Mouse (Mus musculus) embryo, embryonic 10.5 days (tissue): ENCODE measurements around the gene Rnf111.
"Not testable (repeated sequence)": the region's sequence is repeated elsewhere in the genome, so short reads cannot be mapped to it uniquely, and the experiment has no call there.

Experiments
- DNase-seq: peaks from one replicate; pipeline ENCODE4 v3.0.0-alpha.2; 2015; ENCODE audit warnings: low spot score

Gene Rnf111

GRCm38 (mm10) chr9:70503626-70504041 lies at the start of gene Rnf111:
TSS of gene Rnf111 (minus strand) at chr9:70503725.
- peak; percentile 96 for DNase-seq

DNA sequence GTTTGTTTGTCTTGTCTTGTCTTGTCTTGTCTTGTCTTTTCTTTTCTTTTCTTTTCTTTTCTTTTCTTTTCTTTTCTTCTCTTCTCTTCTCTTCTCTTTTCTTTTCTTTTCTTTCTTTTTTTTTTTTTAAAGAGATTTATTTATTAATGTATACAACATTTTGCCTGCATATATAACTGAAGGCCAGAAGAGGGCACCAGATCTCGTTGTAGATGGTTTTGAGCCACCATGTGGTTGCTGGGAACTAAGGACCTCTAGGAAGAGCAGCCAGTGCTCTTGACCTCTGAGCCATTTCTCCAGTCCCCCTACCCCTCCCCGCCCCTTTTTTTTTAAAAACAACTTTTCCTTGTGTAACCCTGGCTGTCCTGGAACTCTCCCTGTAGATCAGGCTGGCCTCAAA lies 48.7 kb upstream of the Rnf111 start:
- not testable (repeated sequence) for DNase-seq

DNA sequence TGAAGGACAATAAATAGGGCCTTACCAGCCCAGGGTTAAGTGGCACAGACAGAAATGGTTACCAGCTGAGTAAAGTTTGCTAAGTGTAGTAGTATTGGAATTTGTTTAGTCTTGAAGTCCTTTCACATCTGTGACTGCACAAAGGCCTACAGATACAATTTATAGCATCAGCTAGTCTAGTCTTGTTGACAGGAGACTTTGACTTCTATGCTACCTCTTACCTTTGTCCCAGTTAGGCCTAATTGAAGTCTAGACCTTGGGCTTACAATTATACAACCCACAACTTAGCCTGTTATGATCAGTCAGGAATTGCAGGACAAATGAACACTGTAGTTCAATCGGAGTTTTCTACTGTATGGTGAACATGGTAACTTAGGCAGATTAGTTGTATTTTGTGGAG lies 48.0 kb upstream of the Rnf111 start:
- DNase-seq: no peak

DNA sequence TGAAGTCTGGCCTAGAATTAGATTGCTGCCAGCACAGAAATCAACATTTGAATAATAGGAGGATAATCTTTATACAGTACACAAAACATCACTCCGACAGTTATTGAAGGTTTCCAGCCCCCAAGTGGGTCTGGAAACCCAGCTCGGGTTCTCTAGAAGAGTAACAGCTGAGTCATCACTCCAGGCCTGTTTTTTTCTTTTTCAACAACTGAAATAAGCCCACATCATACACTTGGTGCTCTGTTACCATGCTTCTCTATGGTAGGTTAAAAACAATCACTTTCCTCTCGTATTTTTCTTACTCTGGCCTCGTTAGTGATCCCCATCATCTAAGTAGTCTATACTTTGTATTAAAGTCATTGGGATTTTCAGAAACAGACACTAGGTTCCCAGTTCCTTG lies 44.8 kb upstream of the Rnf111 start:
- DNase-seq: no peak

DNA sequence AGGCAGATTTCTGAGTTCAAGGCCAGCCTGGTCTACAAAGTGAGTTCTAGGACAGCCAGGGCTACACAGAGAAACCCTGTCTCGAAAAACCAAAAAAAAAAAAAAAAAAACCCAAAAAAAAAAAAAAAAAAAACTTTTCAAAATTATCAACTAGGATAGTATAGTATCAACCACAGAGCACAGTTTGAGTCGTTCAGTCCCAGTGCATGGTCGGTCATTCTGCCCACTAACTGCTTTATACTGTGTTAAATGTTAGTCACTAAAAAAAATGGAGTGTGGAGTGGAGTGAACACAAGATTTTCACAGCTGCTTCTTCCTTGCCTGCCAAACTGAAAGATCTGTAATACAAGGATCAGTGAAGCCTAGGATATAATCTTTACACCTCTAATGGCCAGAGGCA lies 43.1 kb upstream of the Rnf111 start:
- DNase-seq: not testable (repeated sequence)

DNA sequence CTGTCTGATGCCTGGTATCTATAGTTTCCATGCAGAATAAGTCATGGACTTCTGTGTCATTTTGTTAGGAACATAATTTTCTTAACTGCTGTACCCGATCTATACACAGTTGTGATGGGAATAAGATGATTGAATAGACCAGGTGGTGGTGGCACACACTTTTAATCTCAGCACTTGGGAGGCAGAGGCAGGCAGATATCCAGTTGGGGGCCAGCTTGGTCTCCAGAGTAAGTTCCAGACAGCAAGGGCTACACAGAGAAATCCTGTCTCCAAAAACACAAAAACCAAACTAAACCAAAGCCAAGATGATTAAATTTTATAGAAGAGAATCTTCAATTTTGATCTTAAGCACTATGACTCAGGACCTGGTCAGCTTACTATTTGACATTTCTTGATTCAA lies 41.3 kb upstream of the Rnf111 start:
- DNase-seq: no peak

- DNase-seq: no peak
These were observed 40.5 kb upstream of the Rnf111 start for GRCm38 (mm10) chr9:70543985-70544384.

GRCm38 (mm10) chr9:70543048-70543880 lies 39.7 kb upstream of the Rnf111 start:
- DNase-seq: peak; percentile 75

DNA sequence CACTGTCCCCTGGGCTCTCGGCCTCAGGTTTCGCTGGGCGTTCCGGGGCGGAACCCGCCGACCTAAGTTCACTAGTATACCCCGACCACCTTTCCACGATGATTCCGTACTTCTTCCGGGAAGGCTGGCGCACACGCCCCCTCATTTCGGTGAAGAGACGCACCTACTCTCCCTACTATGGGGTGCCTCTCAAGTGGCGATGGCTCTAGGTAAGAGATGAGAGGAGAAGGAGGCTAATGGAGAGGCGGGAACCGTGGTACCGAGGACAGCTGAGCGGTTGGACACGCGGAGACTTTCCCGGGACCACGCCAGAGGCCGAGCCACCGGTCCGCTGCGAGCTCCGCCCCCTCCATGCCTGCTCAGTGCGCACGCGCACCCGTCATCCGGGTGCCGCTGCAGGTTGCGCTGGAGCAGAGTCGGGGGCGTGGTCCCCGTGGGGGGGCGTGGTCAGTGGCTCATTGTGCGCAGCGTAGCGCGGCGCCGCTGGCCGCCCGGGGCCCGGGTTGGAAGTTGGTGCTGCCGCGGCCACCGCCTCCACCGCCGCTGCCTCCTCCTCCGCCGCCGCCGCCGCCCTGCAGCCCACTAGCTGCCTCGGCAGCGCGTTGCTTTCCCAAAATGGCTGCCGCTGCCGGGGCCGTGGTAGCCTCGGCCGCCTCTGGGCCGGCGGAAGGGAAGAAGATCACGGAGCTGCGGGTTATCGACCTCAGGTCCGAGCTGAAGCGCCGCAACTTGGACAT lies 38.9 kb upstream of the Rnf111 start, which contains the start of gene Sltm:
Gene Sltm, plus strand, starts transcription at position 450 of the 737 bp plus-strand sequence.
- DNase-seq: peak; percentile 97

- peak; percentile 5 for DNase-seq
These were observed 38.1 kb upstream of the Rnf111 start for GRCm38 (mm10) chr9:70541584-70541983.

DNA sequence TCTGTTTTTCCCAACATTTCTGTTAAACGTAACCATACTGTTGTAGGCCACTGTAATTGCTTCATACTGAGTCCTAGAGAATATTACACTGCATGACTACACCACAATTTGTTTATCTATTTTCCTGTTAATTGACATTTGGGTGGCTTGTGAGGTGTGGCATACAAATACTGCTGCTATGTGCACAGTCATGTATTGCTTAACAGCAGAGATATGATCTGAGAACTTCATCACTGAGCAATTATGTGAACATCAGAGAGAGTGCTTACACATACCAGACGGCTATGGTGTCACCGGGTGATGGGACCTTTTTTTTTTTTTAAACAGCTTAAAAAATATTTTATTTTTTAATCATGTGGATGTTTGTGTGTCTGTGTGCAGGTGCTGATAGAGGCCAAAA lies 29.8 kb upstream of the Rnf111 start:
- DNase-seq: no peak

DNA sequence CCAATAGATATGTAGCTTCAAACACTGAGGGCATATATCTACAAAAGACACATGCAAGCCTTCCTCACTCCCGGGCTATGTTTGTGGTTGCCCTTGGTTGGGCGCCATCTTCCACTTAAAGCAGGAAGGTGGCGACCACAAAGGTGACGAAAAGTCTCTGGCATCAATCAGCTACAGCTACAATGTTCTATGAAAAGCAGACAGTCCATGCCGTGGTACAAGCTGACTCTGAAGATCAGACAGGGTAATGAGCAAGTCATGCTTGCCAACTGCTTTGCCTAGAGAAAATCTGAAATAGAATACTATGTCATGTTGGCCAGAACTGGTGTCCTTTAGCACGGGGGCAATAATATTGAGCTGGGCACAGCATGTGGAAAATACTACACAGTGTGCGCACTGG lies 20.8 kb upstream of the Rnf111 start:
- no peak for DNase-seq

- no peak for DNase-seq
These were observed 20.3 kb upstream of the Rnf111 start for GRCm38 (mm10) chr9:70523813-70524212.

DNA sequence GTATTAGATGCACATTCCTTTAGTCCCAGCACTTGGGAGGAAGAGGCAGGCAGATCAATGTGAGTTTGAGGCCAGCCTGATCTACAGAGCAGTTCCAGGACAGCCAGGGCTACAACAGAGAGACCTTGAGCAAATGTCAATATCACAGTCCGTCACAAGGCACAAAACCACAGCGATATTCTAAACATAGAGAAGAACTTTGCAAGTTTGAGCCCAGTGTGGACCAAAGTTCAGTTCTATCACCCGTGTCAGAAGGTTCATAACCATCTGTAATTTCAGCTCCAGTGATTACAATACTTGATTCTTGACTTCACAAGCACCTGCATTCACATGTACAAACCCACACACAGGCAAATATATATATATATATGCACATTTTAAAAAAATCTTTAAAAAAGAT lies 17.1 kb upstream of the Rnf111 start:
- DNase-seq: no peak

GRCm38 (mm10) chr9:70511681-70512080 lies 8.2 kb upstream of the Rnf111 start:
- no peak for DNase-seq

DNA sequence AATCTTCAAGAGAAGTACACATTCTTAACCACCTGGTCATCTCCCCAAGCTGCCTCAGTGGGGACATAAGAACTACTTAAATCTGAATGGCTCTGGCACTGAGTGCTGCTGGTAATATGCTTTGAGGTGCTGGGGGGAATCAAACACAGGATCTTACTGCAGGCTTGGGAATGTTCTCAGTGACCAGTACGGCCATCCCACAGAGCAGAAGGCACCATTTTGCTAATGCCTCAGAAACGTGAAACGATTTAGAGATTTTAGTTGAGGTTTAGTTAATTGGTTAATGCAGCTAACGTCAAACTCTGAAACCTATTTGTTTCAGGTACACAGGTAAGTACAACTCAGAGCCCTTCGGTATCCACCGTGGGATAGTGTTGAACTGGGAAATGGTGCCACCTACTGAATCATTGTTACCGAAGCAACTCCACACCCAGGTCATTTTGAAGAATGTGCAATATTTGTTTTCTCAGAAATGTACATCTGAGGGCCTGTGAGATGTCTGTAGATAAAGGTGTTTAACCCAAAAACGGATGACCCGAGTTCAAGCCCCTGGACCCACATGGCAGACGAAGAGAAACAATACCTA lies 7.6 kb upstream of the Rnf111 start:
- DNase-seq: no peak

DNA sequence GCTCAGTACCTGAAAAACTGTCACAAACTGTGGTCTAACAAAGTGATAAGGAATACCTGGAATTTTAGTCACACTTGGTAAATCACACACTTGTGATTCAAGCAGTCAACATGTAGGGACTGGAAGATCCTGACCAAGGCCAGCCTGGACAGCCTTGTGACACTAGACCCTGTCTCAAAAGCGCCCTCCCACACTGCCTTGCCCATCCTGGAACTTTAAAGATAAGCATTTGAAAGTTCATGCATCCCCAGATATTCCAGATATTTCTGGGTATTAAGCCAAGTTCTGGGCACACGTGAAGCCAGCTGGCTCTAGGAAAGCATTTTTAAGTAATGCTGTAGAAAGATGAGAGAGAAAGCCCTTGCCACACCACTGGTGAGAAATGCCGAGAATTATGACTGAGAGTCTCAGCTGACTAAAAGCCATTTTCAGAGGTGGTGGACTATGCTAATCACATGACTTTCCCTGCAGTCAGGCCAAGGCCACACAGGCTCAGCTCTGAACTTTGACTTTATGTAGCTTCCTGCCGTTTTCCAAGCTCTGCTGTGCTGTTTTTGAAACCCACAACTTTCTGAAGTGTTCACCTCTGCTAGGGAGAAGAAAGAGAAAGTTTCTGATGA lies 6.5 kb upstream of the Rnf111 start:
- no peak for DNase-seq

DNA sequence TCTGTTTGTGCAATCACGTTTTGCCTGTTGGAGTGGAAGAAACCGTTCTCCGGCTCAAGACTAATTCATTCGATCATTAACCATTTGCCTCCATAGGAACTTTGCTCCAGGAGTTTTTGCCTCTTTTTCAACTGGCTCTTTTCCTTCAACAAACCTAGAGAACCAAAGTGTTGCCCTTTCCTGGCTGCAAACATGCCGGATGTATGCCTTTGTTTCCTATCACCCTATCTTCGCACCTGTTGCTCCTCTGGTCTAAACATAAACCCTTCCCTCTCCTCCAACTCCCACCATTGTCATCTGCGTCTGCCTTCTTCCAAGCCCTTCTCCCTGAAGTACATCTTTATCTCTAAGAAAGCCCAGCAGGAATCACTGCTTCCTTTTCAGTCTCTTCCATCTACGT lies 3.3 kb upstream of the Rnf111 start:
- DNase-seq: no peak

GRCm38 (mm10) chr9:70506186-70506585 lies 2.7 kb upstream of the Rnf111 start:
- DNase-seq: no peak

- DNase-seq: peak; percentile 65
These were observed 416 bp downstream of the Rnf111 start for GRCm38 (mm10) chr9:70503015-70503603.

- peak; percentile 34 for DNase-seq
These were observed 1.1 kb downstream of the Rnf111 start for GRCm38 (mm10) chr9:70502284-70503014.
